Mouse (Mus musculus) hindbrain, embryonic 12.5 days (tissue): ENCODE data around the gene Tbl1xr1. TPM values are rescaled to one million over a fixed set of nuclear protein-coding genes. Genes with fewer than 3 reads are reported as not detected.

Experiments used
- ATAC-seq: fragments of 200-750 bp; cut with Nextera tagmentation; 2 replicates; pipeline ENCODE4 v1.8.0; 2017; ENCODE audit warnings: moderate TSS enrichment; ENCODE audit not compliant: low FRiP score
- H3K27ac ChIP-seq: fragments of 300-500 bp; sonication (generic); 2 replicates; pipeline ENCODE4 v1.5.1; 2016; ENCODE audit warnings: mild to moderate bottlenecking
- H3K27me3 ChIP-seq: fragments of 300-500 bp; sonication (generic); 2 replicates; pipeline ENCODE4 v1.6.1; 2016; ENCODE audit warnings: mild to moderate bottlenecking
- H3K36me3 ChIP-seq: fragments of 300-500 bp; sonication (generic); 2 replicates; pipeline ENCODE4 v1.6.1; 2016; ENCODE audit warnings: mild to moderate bottlenecking
- H3K4me1 ChIP-seq: fragments of 300-500 bp; sonication (generic); 2 replicates; pipeline ENCODE4 v1.6.1; 2016
- H3K4me2 ChIP-seq: fragments of 300-500 bp; sonication (generic); replicated peaks from 2 replicates; pipeline ENCODE4 v1.6.1; 2016; ENCODE audit warnings: mild to moderate bottlenecking
- H3K4me3 ChIP-seq: fragments of 300-500 bp; sonication (generic); 2 replicates; pipeline ENCODE4 v1.5.1; 2016; ENCODE audit warnings: mild to moderate bottlenecking
- H3K9ac ChIP-seq: fragments of 300-500 bp; sonication (generic); 2 replicates; pipeline ENCODE4 v1.6.1; 2016; ENCODE audit warnings: mild to moderate bottlenecking, moderate library complexity
- H3K9me3 ChIP-seq: fragments of 300-500 bp; sonication (generic); replicated peaks from 2 replicates; pipeline ENCODE4 v1.6.1; 2016; ENCODE audit warnings: mild to moderate bottlenecking
- WGBS: fragments of 180-500 bp; shearing (Covaris S2); methylation state at CpG from one replicate; pipeline ENCODE4 v1.1.7; 2016; 5-methylcytosine and 5-hydroxymethylcytosine counted together
- polyA plus RNA-seq: library from polyadenylated mRNA; unstranded; fragments of >200 nt; fragmentation: Nextera tagmentation; extraction: Ambion mirVana; gene quantifications from 2 replicates; pipeline ENCODE4 v1.2.1, GENCODE M21; 2016

The Tbl1xr1 gene
- polyA plus RNA-seq, 1 experiment from 2014 or later = 33.3 TPM

DNA sequence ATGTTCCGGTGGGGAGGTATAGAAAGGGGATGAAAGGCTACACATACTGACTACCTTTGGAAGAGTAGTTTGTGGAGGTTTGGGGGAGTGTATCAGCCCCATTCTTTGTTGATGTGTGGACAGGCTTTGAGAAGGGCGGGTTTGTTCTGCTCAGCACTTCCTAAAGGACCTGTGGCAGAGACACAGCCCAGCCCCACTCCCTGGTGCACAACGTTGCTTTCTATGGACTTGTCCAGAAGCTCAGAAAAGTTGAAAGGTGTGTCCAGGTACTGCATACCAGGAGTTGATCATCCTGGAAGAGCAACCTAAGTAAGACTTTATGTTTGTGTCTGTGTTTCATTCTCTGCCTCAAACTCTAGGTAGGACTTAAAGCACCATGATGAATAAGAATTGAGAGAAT is 78.1 kb downstream of the Tbl1xr1 start:
- WGBS = 96% methylated on average over 3 of the region's 3 CpGs
- H3K4me2 ChIP-seq = no peak overlapping the region
- H3K9me3 ChIP-seq = peaks cover 16% of the 10 kb centered on the region; the same call in 1 of the 2 replicates
- ATAC-seq = no peak
- no peak overlapping the region for H3K27ac ChIP-seq
- no peaks in the 10 kb centered on the region for H3K27me3 ChIP-seq
- H3K36me3 ChIP-seq = no peaks in the 10 kb centered on the region
- no peak overlapping the region for H3K9ac ChIP-seq
- no peaks in the 10 kb centered on the region for H3K4me1 ChIP-seq
- H3K4me3 ChIP-seq = no peak overlapping the region

DNA sequence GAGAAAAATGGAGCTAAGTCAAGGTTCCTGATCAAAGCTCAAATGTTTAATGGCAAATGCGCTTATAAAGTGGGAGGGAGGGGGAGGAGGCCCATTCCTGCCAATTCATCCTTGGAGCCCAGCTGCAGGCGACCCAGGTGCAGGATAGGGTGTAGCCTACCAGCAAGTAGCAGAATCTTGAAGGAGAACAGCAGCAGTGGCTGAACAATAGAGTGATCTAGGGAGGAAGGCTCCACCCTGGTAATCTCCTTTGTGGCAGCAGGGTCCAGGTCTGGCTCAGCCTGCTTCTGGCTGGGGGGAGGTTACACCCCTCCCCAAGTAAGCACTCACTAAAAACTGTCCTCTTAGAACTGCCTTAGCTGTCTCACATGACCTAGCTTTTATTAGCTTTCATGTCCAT is 79.9 kb downstream of the Tbl1xr1 start:
- Histone ChIP-seq H3K36me3 (no peaks in the 10 kb centered on the region), H3K4me2 (no peak overlapping the region), H3K4me1 (no peaks in the 10 kb centered on the region), H3K4me3 (no peak overlapping the region), H3K27me3 (no peaks in the 10 kb centered on the region), H3K9ac (no peak overlapping the region), H3K9me3 (peaks cover 16% of the 10 kb centered on the region; the same call in 1 of the 2 replicates), H3K27ac (no peak overlapping the region)
- ATAC-seq = no peak
- 71% methylated on average over 2 of the region's 2 CpGs for WGBS

DNA sequence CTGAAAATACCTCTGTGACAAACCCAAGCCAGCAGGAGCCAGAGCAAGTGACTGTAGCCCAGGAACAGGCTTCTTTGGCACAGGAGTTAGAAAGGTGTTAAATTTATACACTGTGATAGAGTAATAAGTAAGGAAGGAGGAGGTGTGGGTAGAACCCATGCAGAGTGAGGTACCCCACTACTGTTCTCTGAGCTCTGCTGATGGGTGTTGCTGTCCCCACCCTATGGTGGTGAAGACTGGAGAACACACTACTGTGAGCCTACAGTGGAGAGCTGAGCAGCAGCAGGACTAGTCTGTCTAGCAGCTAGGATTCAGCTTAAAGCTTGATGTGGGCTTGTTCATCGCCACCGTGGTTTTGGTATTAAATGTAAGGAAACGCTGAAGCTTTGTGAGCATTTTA is 86.5 kb downstream of the Tbl1xr1 start:
- 97% methylated on average over 3 of the region's 3 CpGs for WGBS

DNA sequence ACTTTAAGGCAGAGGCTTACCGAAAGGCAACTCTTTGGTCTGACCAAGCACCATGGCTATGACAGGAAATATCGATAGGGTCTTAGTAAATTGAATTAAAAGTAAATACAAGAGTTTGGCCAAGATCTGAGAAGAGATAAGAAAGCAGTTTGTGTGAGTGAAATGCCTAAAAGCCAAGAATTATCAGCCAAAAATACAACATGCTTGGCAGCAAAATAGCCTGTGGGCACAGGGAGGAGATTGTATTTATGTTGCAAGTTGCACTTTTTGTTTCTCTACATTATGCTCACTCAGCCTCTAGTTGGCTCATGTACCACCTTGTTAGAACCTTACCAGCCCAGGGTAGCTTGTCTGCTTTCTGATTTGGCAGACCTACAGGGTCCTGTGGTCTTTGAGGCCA is 91.4 kb downstream of the Tbl1xr1 start:
- Histone ChIP-seq H3K27ac (no peak overlapping the region), H3K4me3 (no peak overlapping the region), H3K9me3 (no peaks in the 10 kb centered on the region), H3K4me1 (peaks cover 11% of the 10 kb centered on the region), H3K4me2 (no peak overlapping the region), H3K27me3 (no peaks in the 10 kb centered on the region), H3K36me3 (no peaks in the 10 kb centered on the region), H3K9ac (no peak overlapping the region)
- WGBS = 98% methylated on average over 2 of the region's 2 CpGs
- ATAC-seq = no peak

More for the DNA sequence above, 86.5 kb downstream of the Tbl1xr1 start:
- no peak overlapping the region for H3K9ac ChIP-seq
- H3K36me3 ChIP-seq = no peaks in the 10 kb centered on the region
- H3K4me2 ChIP-seq = no peak overlapping the region
- peaks cover 6% of the 10 kb centered on the region; the same call in 1 of the 2 replicates for H3K9me3 ChIP-seq
- H3K27me3 ChIP-seq = no peaks in the 10 kb centered on the region
- no peak for ATAC-seq
- no peaks in the 10 kb centered on the region for H3K4me1 ChIP-seq
- H3K27ac ChIP-seq = no peak overlapping the region
- no peak overlapping the region for H3K4me3 ChIP-seq

DNA sequence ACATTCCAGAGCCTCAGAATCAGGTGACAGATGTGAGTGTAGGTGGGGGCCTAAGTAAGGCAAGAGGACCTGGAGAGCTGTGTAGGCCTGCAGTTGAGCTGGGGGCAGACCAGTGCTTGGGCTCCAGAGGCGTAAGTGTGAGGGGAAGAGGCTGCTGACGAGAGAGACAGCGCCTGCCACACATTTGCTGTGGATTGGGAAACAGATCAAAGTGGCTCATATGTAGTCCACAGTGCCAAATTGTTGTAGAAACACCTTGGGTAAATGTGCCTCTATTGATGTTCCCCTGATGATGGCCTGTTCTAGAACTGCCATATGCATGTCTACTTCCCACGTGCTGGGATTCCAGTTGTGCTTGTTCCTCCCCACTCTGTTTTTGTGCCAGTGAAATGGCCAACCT is 92.0 kb downstream of the Tbl1xr1 start:
- H3K36me3 ChIP-seq = no peaks in the 10 kb centered on the region
- no peaks in the 10 kb centered on the region for H3K27me3 ChIP-seq
- no peak for ATAC-seq
- H3K4me1 ChIP-seq = peaks cover 13% of the 10 kb centered on the region
- H3K9ac ChIP-seq = no peak overlapping the region
- no peak overlapping the region for H3K27ac ChIP-seq
- H3K4me2 ChIP-seq = no peak overlapping the region
- no peaks in the 10 kb centered on the region for H3K9me3 ChIP-seq
- WGBS = 94% methylated on average over 4 of the region's 4 CpGs
- no peak overlapping the region for H3K4me3 ChIP-seq

DNA sequence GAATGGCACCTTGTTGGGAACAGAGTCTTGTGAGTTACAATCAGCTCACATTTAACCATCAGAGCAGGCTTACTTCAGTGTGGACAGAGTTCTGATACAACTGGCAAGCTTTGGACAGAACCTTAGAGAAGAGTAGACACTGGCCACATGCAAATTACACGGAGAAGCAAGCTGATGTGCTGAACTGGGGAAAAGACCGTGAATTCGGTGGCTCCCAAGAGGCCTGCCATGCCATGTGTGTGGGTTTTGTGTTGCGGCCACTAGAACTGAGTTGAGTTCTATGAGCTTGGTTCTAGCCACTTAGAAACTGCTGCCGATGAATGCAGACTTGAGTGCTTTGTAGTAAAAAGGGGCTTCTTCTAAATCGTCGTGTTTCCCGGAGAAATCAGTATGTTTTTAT is 95.1 kb downstream of the Tbl1xr1 start:
- H3K27me3 ChIP-seq = no peaks in the 10 kb centered on the region
- no peak overlapping the region for H3K4me3 ChIP-seq
- no peaks in the 10 kb centered on the region for H3K9me3 ChIP-seq
- H3K4me2 ChIP-seq = no peak overlapping the region
- no peak overlapping the region for H3K27ac ChIP-seq
- no peaks in the 10 kb centered on the region for H3K36me3 ChIP-seq
- H3K9ac ChIP-seq = no peak overlapping the region
- WGBS = 88% methylated on average over 8 of the region's 8 CpGs
- peaks cover 13% of the 10 kb centered on the region for H3K4me1 ChIP-seq
- ATAC-seq = no peak

DNA sequence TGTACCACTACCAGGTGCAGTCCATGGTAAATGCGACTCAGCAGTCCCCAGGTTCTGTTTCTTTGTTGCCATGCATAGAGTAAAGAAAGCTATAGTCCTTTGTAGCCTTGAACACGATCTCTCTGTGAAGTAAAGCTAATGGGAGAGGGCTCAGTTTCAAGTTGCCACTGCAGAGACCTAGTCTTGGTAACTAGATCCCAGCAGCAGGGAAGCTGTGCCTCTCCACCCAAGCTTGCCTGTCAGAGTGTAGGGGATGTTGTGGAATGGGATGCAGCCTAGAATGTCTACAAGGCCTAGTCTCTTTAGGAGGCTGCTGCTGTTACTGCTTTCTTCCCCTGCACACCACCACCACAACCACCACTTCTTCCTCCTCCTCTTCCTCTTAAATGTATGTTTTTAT is 96.0 kb downstream of the Tbl1xr1 start:
- no peaks in the 10 kb centered on the region for H3K9me3 ChIP-seq
- H3K27ac ChIP-seq = no peak overlapping the region
- H3K9ac ChIP-seq = no peak overlapping the region
- peaks cover 13% of the 10 kb centered on the region for H3K4me1 ChIP-seq
- no peak overlapping the region for H3K4me3 ChIP-seq
- H3K27me3 ChIP-seq = no peaks in the 10 kb centered on the region
- H3K36me3 ChIP-seq = no peaks in the 10 kb centered on the region
- ATAC-seq = no peak
- no peak overlapping the region for H3K4me2 ChIP-seq
- WGBS = 63% methylated on average over 2 of the region's 2 CpGs

DNA sequence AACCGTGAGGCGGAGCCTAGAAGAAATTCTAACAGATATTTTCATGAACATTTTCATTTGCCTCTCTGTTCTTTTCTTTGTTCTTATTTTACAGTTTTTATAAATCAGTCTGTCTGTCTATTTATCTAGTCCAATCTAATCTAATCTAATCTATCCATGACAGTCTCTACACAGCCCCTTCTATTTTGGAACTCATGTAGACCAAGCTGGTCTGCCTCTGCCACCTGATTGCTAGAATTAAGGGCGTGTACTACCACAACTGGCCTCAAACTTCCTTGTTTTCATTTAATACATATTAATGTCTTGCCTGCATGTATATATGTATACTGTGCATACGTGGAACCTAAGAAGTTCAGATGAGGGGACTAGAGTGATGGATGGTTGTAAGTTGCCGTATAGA is 96.7 kb downstream of the Tbl1xr1 start:
- no peak overlapping the region for H3K4me2 ChIP-seq
- peaks cover 13% of the 10 kb centered on the region for H3K4me1 ChIP-seq
- no peaks in the 10 kb centered on the region for H3K27me3 ChIP-seq
- peak; percentile 20; the same call in 1 of the 2 replicates for ATAC-seq
- H3K27ac ChIP-seq = no peak overlapping the region
- H3K36me3 ChIP-seq = no peaks in the 10 kb centered on the region
- H3K4me3 ChIP-seq = no peak overlapping the region
- H3K9ac ChIP-seq = no peak overlapping the region
- no peaks in the 10 kb centered on the region for H3K9me3 ChIP-seq
- 89% methylated on average over 5 of the region's 5 CpGs for WGBS

DNA sequence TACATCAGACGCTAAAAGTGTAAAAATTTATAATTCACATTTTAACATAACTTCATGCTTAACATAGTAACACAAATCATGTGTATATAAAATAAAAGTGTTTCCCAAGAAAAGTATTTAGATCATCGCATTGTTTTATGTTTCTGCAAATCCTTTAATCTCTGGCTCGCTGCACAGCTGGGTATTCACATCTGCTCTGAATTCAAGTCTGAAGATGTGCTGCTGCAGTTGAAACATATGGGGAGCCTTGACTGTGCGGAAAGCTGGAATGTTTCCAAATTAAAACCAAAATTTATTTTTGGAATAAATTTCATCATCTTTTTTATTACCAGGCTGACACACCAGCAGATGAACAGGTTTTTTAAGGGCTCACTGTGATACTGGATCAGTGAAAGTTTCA is 97.8 kb downstream of the Tbl1xr1 start:
- Histone ChIP-seq H3K9me3 (no peaks in the 10 kb centered on the region), H3K4me2 (no peak overlapping the region), H3K9ac (no peak overlapping the region), H3K27ac (no peak overlapping the region), H3K4me1 (peaks cover 13% of the 10 kb centered on the region), H3K4me3 (no peak overlapping the region), H3K27me3 (no peaks in the 10 kb centered on the region), H3K36me3 (no peaks in the 10 kb centered on the region)
- ATAC-seq = no peak
- 86% methylated on average over 4 of the region's 4 CpGs for WGBS

DNA sequence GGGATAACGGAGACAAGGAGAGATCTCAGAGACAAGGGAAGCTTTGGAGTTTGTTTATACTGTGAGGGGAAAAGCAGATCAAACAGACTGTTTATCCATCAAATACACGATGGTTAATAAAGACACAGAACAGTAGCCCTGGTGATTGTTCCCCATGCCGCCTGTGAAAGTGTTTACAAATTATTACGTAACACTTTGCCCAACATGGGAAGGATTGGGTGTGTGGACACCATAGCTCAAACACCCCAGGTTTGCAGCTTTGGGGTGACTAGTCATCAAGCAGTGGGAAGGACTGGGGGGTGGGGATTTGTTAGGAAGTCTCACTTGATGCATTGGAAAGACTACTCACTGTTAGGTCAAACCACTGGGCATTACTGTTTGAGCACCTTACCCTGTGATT is 103.6 kb downstream of the Tbl1xr1 start:
- no peak for ATAC-seq
- 86% methylated on average over 3 of the region's 4 CpGs for WGBS

DNA sequence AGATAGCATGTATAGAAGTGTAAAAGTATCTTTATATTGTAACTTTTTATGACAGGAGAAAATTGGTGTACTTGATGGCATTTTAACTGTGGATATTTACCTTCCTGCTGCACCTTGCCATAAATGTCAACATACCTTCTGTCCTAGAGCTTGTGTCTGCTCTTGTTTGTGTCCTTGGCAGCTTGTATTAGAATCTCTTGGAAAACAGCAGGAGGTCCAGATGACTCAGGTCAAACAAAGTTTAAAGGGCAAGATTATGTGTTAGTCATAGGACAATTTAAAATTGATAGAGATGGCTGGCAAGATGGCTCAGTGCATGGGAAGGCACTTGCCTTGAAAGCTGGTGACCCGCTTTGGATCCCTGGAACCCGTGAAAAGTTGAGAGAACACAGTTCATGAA is 104.6 kb downstream of the Tbl1xr1 start:
- no peak overlapping the region for H3K4me3 ChIP-seq
- no peak overlapping the region for H3K9ac ChIP-seq
- 94% methylated on average over 2 of the region's 2 CpGs for WGBS
- H3K4me2 ChIP-seq = no peak overlapping the region
- no peaks in the 10 kb centered on the region for H3K36me3 ChIP-seq
- no peaks in the 10 kb centered on the region for H3K9me3 ChIP-seq
- H3K27me3 ChIP-seq = no peaks in the 10 kb centered on the region
- H3K4me1 ChIP-seq = no peaks in the 10 kb centered on the region
- no peak for ATAC-seq
- H3K27ac ChIP-seq = no peak overlapping the region

More for the DNA sequence above, 103.6 kb downstream of the Tbl1xr1 start:
- no peaks in the 10 kb centered on the region for H3K27me3 ChIP-seq
- no peak overlapping the region for H3K4me3 ChIP-seq
- H3K27ac ChIP-seq = no peak overlapping the region
- H3K4me1 ChIP-seq = no peaks in the 10 kb centered on the region
- no peak overlapping the region for H3K9ac ChIP-seq
- H3K9me3 ChIP-seq = no peaks in the 10 kb centered on the region
- no peaks in the 10 kb centered on the region for H3K36me3 ChIP-seq
- H3K4me2 ChIP-seq = no peak overlapping the region

DNA sequence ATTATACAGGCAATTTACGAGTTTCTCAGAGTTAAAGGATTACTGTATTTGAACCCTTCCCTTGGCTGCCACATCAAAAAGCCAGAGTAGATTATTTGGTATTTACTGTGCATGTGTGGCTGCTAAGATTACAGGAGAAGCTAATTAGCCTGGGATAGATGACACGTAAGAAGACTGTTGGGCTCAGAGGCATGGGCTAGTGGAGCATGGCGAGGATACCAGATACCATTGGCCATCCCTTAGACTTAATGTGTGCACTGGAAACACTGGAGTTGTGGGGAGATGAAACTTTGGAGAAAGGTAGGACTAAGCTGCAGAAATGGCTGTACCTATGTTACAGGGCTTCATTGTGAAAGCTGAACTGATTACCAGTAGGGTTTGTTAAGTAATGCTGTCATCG is 108.8 kb downstream of the Tbl1xr1 start:
- Histone ChIP-seq H3K4me3 (no peak overlapping the region), H3K27me3 (no peaks in the 10 kb centered on the region), H3K9me3 (no peaks in the 10 kb centered on the region), H3K9ac (no peak overlapping the region), H3K36me3 (no peaks in the 10 kb centered on the region), H3K4me1 (no peaks in the 10 kb centered on the region), H3K27ac (no peak overlapping the region), H3K4me2 (no peak overlapping the region)
- 92% methylated on average over 4 of the region's 4 CpGs for WGBS
- ATAC-seq = no peak

DNA sequence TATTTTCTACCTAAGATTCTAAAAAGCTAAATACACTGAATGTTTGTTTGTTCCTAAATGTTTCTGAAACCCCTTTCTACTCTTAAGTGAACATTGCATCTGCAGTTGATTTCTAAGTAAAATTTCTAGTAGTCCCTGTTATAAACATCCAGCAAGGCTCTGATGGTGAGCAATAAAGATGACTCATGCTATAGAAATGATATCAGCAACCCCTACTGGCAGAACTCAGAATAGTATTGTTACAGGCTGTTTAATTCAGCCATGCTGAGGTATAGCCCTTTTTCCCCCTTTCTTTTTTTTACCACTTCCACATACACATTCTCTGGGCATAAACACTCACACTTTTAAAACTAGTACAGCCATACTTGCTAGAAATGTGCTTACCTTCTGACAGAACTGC is 114.0 kb downstream of the Tbl1xr1 start:
- no peak overlapping the region for H3K4me3 ChIP-seq
- H3K4me2 ChIP-seq = no peak overlapping the region
- no peaks in the 10 kb centered on the region for H3K27me3 ChIP-seq
- no peaks in the 10 kb centered on the region for H3K4me1 ChIP-seq
- H3K36me3 ChIP-seq = peaks cover 23% of the 10 kb centered on the region
- H3K9ac ChIP-seq = no peak overlapping the region
- no peak overlapping the region for H3K27ac ChIP-seq
- no peaks in the 10 kb centered on the region for H3K9me3 ChIP-seq
- peak; percentile 77; the same call in 1 of the 2 replicates for ATAC-seq
